ENCODE assay signal across 8 mouse cellular contexts in genomic region chr5:90588708-90589595, GRCm38 (mm10). TPM values are rescaled to one million over a fixed set of nuclear protein-coding genes. Genes with fewer than 3 reads are reported as not detected.
A peak's percentile ranks its signal among the peaks of the same experiment; 100 is the strongest.
DNase-seq lines count a peak whose midpoint lies in the region; ATAC-seq lines count a peak whose summit lies in the region.

No protein-coding gene starts in this region.

- peak overlapping the region; percentile 64 for H3K9ac ChIP-seq in embryonic facial prominence, embryonic 14.5 days (ENCODE audit: low read depth, low read length)
- H3K9ac ChIP-seq in limb, embryonic 12.5 days (replicated peaks): no peak overlapping the region
- H3K9ac ChIP-seq in midbrain, embryonic 14.5 days (replicated peaks; ENCODE audit: low read length): peak overlapping the region; percentile 52; the same call in 1 of the 2 replicates

- WGBS in embryonic facial prominence, embryonic 14.5 days: 27% methylated on average over 25 of the region's 25 CpGs
- WGBS in limb, embryonic 12.5 days: 25% methylated on average over 25 of the region's 25 CpGs
- 22% methylated on average over 25 of the region's 25 CpGs for WGBS in midbrain, embryonic 14.5 days

- H3K4me2 ChIP-seq in embryonic facial prominence, embryonic 14.5 days (ENCODE audit: low read depth, low read length): peak overlapping the region; percentile 70
- peak overlapping the region; percentile 62 for H3K4me2 ChIP-seq in limb, embryonic 12.5 days
- H3K4me2 ChIP-seq in midbrain, embryonic 14.5 days (ENCODE audit: low read length): peak overlapping the region; percentile 67

- no peaks in the 10 kb centered on the region for H3K27me3 ChIP-seq in embryonic facial prominence, embryonic 14.5 days (replicated peaks; ENCODE audit: control insufficient read depth, insufficient read depth, low read length)
- H3K27me3 ChIP-seq in limb, embryonic 12.5 days: peaks cover 3% of the 10 kb centered on the region; the same call in 1 of the 2 replicates
- H3K27me3 ChIP-seq in midbrain, embryonic 14.5 days (ENCODE audit: control insufficient read depth, insufficient read depth, low read length): no peaks in the 10 kb centered on the region

- H3K4me1 ChIP-seq in embryonic facial prominence, embryonic 14.5 days (ENCODE audit: control insufficient read depth, insufficient read depth, low read length): no peaks in the 10 kb centered on the region
- H3K4me1 ChIP-seq in limb, embryonic 12.5 days (replicated peaks): 0 out of 2 replicates have a peak, but pooled peaks cover 3% of the 10 kb centered on the region
- H3K4me1 ChIP-seq in midbrain, embryonic 14.5 days (ENCODE audit: control insufficient read depth, insufficient read depth, low read length): 0 out of 2 replicates have a peak, but pooled peaks cover 3% of the 10 kb centered on the region

- ATAC-seq in embryonic facial prominence, embryonic 14.5 days (ENCODE audit: low read depth): peak; percentile 47
- ATAC-seq in limb, embryonic 12.5 days (ENCODE audit: insufficient number of reproducible peaks, insufficient read depth, low FRiP score, low TSS enrichment, low read depth): no peak
- ATAC-seq in midbrain, embryonic 14.5 days (ENCODE audit: low FRiP score, low TSS enrichment): peak; percentile 66

- DNase-seq in B cell, adult 2 months: peak; percentile 68
- DNase-seq in adrenal gland, postnatal 4 days (ENCODE audit: low spot score in 2 of 2): peak; percentile 11 to 46
- DNase-seq in embryonic facial prominence, embryonic 14.5 days (ENCODE audit: low spot score): peak; percentile 76
- DNase-seq in heart, adult 9 months (ENCODE audit: low spot score in 2 of 2): peak; percentile 35 to 51
- peak; percentile 79 for DNase-seq in kidney, adult 9 months
- DNase-seq in midbrain, embryonic 14.5 days: peak; percentile 91
- peak; percentile 20 to 59 for DNase-seq in spleen, postnatal 10 days (ENCODE audit: low spot score in 2 of 2)

- no peaks in the 10 kb centered on the region for H3K36me3 ChIP-seq in embryonic facial prominence, embryonic 14.5 days (ENCODE audit: control insufficient read depth, insufficient read depth, low read length)
- no peaks in the 10 kb centered on the region for H3K36me3 ChIP-seq in limb, embryonic 12.5 days
- H3K36me3 ChIP-seq in midbrain, embryonic 14.5 days (ENCODE audit: control insufficient read depth, insufficient read depth, low read length): no peaks in the 10 kb centered on the region

- no peak overlapping the region for H3K27ac ChIP-seq in embryonic facial prominence, embryonic 14.5 days (replicated peaks; ENCODE audit: low read depth, low read length)
- no peak overlapping the region for H3K27ac ChIP-seq in limb, embryonic 12.5 days
- H3K27ac ChIP-seq in midbrain, embryonic 14.5 days (replicated peaks; ENCODE audit: low read depth, low read length): no peak overlapping the region

- H3K4me3 ChIP-seq in embryonic facial prominence, embryonic 14.5 days (ENCODE audit: low read depth, low read length): peak overlapping the region; percentile 41
- peak overlapping the region; percentile 38 for H3K4me3 ChIP-seq in limb, embryonic 12.5 days (replicated peaks)
- H3K4me3 ChIP-seq in midbrain, embryonic 14.5 days (replicated peaks; ENCODE audit: low read depth, low read length): peak overlapping the region; percentile 40

- H3K9me3 ChIP-seq in embryonic facial prominence, embryonic 14.5 days (ENCODE audit: control insufficient read depth, low read length): no peaks in the 10 kb centered on the region
- no peaks in the 10 kb centered on the region for H3K9me3 ChIP-seq in limb, embryonic 12.5 days
- H3K9me3 ChIP-seq in midbrain, embryonic 14.5 days (ENCODE audit: control insufficient read depth, low read length): no peaks in the 10 kb centered on the region

RNA-seq across cellular contexts. Expression of gene 5830473C10Rik, which starts 28.0 kb away (rescaled TPM):
- total RNA-seq in adrenal gland, postnatal 4 days (2021): 1 to 10 TPM in 1 of 2 experiments, under 1 TPM in 1; 0.28 to 6.0 TPM
- polyA plus RNA-seq in embryonic facial prominence, embryonic 14.5 days (2014; fragmentation: Nextera tagmentation; extraction: Ambion mirVana): 0.10 TPM in 1 of 2 replicates, not detected in the other
- not detected in 2 replicates for polyA plus RNA-seq in limb, embryonic 12.5 days (2016; fragmentation: Nextera tagmentation; extraction: Ambion mirVana)
- not detected in 2 replicates for polyA plus RNA-seq in midbrain, embryonic 14.5 days (2014; fragmentation: Nextera tagmentation; extraction: Ambion mirVana)

RNA-seq across cellular contexts. Expression of gene Rassf6, which starts 51.5 kb away (rescaled TPM):
- total RNA-seq in adrenal gland, postnatal 4 days (2021): 1 to 10 TPM; 1.5 to 4.3 TPM
- polyA plus RNA-seq in embryonic facial prominence, embryonic 14.5 days (2014; fragmentation: Nextera tagmentation; extraction: Ambion mirVana): 2.0 and 2.1 TPM in 2 replicates
- polyA plus RNA-seq in limb, embryonic 12.5 days (2016; fragmentation: Nextera tagmentation; extraction: Ambion mirVana): 0.69 and 1.1 TPM in 2 replicates
- polyA plus RNA-seq in midbrain, embryonic 14.5 days (2014; fragmentation: Nextera tagmentation; extraction: Ambion mirVana): 0.68 and 1.0 TPM in 2 replicates

Comparison
In these comparisons a context has a peak if more than half of its experiments do, and no peak if none do; other contexts are left out.
1. DNase-seq: peak in every context shown above with its lines; median percentile 91 in midbrain, embryonic 14.5 days; 79 in kidney, adult 9 months; 76 in embryonic facial prominence, embryonic 14.5 days; 68 in B cell, adult 2 months; 43 in heart, adult 9 months; 40 in spleen, postnatal 10 days; 28 in adrenal gland, postnatal 4 days.